Mouse (Mus musculus): Measurements from ENCODE around the gene Rrp9.
"Not testable (repeated sequence)": the region's sequence is repeated elsewhere in the genome, so short reads cannot be mapped to it uniquely, and the experiment has no call there.

The Rrp9 gene

GRCm38 (mm10) chr9:106476002-106476923, 500 bp downstream of the Rrp9 start:
- peak; percentile 85 to 88 for DNase-seq

- DNase-seq: peak; percentile 100
Measured at GRCm38 (mm10) chr9:106476924-106477484, 1.2 kb downstream of the Rrp9 start, which contains the start of gene Parp3. Gene Parp3 (minus strand): TSS chr9:106476949.

GRCm38 (mm10) chr9:106477649-106478048, 1.9 kb downstream of the Rrp9 start:
- peak in 1 of 2 experiments; percentile 3 for DNase-seq

- DNase-seq: peak in 1 of 2 experiments; percentile 2
Measured at GRCm38 (mm10) chr9:106478101-106478500, 2.3 kb downstream of the Rrp9 start.

GRCm38 (mm10) chr9:106480541-106480940, 4.8 kb downstream of the Rrp9 start:
- DNase-seq: no peak

GRCm38 (mm10) chr9:106481075-106481474, 5.3 kb downstream of the Rrp9 start:
- peak in 1 of 2 experiments; percentile 2 for DNase-seq

- no peak for DNase-seq
Measured at GRCm38 (mm10) chr9:106481676-106482075, 5.9 kb downstream of the Rrp9 start.

GRCm38 (mm10) chr9:106482578-106483115, 6.9 kb downstream of the Rrp9 start:
- DNase-seq: no peak

- DNase-seq: no peak
Measured at GRCm38 (mm10) chr9:106483136-106483535, 7.4 kb downstream of the Rrp9 start.

- no peak for DNase-seq
Measured at GRCm38 (mm10) chr9:106483606-106484005, 7.8 kb downstream of the Rrp9 start.

- DNase-seq: no peak
Measured at GRCm38 (mm10) chr9:106485076-106485475, 9.3 kb downstream of the Rrp9 start.

GRCm38 (mm10) chr9:106487602-106488001, 11.8 kb downstream of the Rrp9 start:
- not testable (repeated sequence) for DNase-seq

- DNase-seq: no peak
Measured at GRCm38 (mm10) chr9:106499667-106500066, 23.9 kb downstream of the Rrp9 start, which contains the start of gene Iqcf1. Gene Iqcf1 (plus strand): TSS chr9:106499967.

- DNase-seq: no peak
Measured at GRCm38 (mm10) chr9:106501846-106502245, 26.1 kb downstream of the Rrp9 start.

- DNase-seq: no peak
Measured at GRCm38 (mm10) chr9:106504246-106504645, 28.5 kb downstream of the Rrp9 start.

- no peak for DNase-seq
Measured at GRCm38 (mm10) chr9:106509356-106509755, 33.6 kb downstream of the Rrp9 start.

- peak in 1 of 2 experiments; percentile 4 for DNase-seq
Measured at GRCm38 (mm10) chr9:106512729-106513450, 37.1 kb downstream of the Rrp9 start.

GRCm38 (mm10) chr9:106513566-106513965, 37.8 kb downstream of the Rrp9 start:
- DNase-seq: no peak

GRCm38 (mm10) chr9:106514273-106514672, 38.5 kb downstream of the Rrp9 start, which contains the start of gene Iqcf5:
Gene Iqcf5 (plus strand): TSS chr9:106514573.
- DNase-seq: no peak

GRCm38 (mm10) chr9:106519433-106519832, 43.7 kb downstream of the Rrp9 start:
- no peak for DNase-seq

GRCm38 (mm10) chr9:106519909-106520308, 44.1 kb downstream of the Rrp9 start:
- DNase-seq: no peak

GRCm38 (mm10) chr9:106531833-106532232, 56.1 kb downstream of the Rrp9 start:
- no peak for DNase-seq

GRCm38 (mm10) chr9:106534296-106534695, 58.5 kb downstream of the Rrp9 start:
- no peak for DNase-seq
